Comparison of ENCODE assay signal across 9 mouse cellular contexts in the genomic region with DNA sequence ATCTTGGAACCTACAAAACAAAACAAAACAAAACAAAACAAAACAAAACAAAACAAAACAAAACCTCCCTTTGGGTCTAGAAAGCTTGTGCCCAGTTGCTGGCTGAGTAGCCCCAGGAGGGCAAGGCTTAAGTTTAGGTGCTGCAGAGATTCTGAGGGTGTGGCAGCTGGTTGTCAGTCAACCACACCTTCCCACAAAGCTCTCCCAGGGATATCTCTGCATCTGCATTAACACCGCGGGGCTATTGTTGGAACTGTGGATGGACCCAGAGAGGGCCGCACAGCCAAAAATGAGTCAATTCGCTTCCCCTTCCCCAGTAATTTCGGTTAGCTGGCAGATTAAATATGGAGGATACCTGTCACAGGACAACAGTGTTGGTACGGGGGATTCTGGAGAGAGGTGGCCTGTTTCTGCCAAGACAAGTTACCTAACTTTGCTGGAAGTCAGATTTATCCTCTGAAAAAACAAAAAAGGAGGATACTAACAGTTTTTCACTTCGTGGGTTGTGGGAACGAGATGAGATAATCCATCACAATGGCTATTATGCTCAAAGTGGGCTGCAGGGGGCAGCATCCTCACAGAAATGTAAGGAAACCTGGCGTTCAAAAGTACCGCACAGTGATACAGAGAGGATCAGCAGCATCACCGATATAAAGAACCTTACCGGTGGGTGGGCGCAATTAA.
A peak's percentile ranks its signal among the peaks of the same experiment; 100 is the strongest.
DNase-seq lines count a peak whose midpoint lies in the region; ATAC-seq lines count a peak whose summit lies in the region.
"Had no signal": no experiment of that assay in that cellular context is flagged by ENCODE, and none has a peak within 500 bp of the region (broad histone marks: within the 10 kb centered on the region; RNA-seq: fewer than 3 reads in every experiment).

No protein-coding gene starts in this region.

- H3K27me3 ChIP-seq in intestine, embryonic 15.5 days (replicated peaks) = no peaks in the 10 kb centered on the region
- H3K27me3 ChIP-seq in midbrain, embryonic 13.5 days = peaks cover 6% of the 10 kb centered on the region

- H3K9ac ChIP-seq in intestine, embryonic 15.5 days = no peak overlapping the region
- H3K9ac ChIP-seq in midbrain, embryonic 13.5 days (replicated peaks) = no peak overlapping the region

- no peaks in the 10 kb centered on the region for H3K4me1 ChIP-seq in intestine, embryonic 15.5 days (replicated peaks)
- H3K4me1 ChIP-seq in midbrain, embryonic 13.5 days (replicated peaks) = no peaks in the 10 kb centered on the region; the same call in 1 of the 2 replicates

- intact Hi-C loops in left cerebral cortex, postnatal 14 days (cut with DNase I) = loop anchor here (2.0 to 10.0 kb wide), 3 partner anchors 198 to 695 kb away; no protein-coding TSS in a partner anchor

- ATAC-seq in intestine, embryonic 15.5 days = peak; percentile 51; the same call in 1 of the 2 replicates
- ATAC-seq in midbrain, embryonic 13.5 days = peak; percentile 75

- H3K4me3 ChIP-seq in intestine, embryonic 15.5 days (replicated peaks) = no peak overlapping the region
- H3K4me3 ChIP-seq in midbrain, embryonic 13.5 days (replicated peaks) = no peak overlapping the region

- H3K36me3 ChIP-seq in intestine, embryonic 15.5 days = no peaks in the 10 kb centered on the region
- H3K36me3 ChIP-seq in midbrain, embryonic 13.5 days = no peaks in the 10 kb centered on the region
- H3K36me3 ChIP-seq: G1E had no signal

- WGBS in intestine, embryonic 15.5 days = 9% methylated on average over 13 of the region's 13 CpGs
- WGBS in midbrain, embryonic 13.5 days = 9% methylated on average over 13 of the region's 13 CpGs

- H3K4me2 ChIP-seq in intestine, embryonic 15.5 days (replicated peaks) = 0 out of 2 replicates have a peak overlapping the region, but pooled peaks have one; percentile 2
- H3K4me2 ChIP-seq in midbrain, embryonic 13.5 days (replicated peaks) = peak overlapping the region; percentile 28

- DNase-seq in ovary, postnatal 10 days (ENCODE audit: low spot score) = peak; percentile 45
- no peak for DNase-seq in ovary, adult 18-20 months (ENCODE audit: low spot score)
- DNase-seq in embryo, embryonic 11.5 days (ENCODE audit: low read depth, low spot score) = peak; percentile 72
- DNase-seq in gonadal fat pad, adult 2 months (ENCODE audit: low read depth) = peak; percentile 2
- DNase-seq in left cerebral cortex, postnatal 14 days (ENCODE audit: low spot score in 2 of 2) = peak; percentile 85 to 92
- peak; percentile 16 to 72 for DNase-seq in spleen, postnatal 10 days (ENCODE audit: low spot score in 2 of 2)

- no peaks in the 10 kb centered on the region for H3K9me3 ChIP-seq in intestine, embryonic 15.5 days
- H3K9me3 ChIP-seq in midbrain, embryonic 13.5 days = no peaks in the 10 kb centered on the region

- no peak overlapping the region for H3K27ac ChIP-seq in intestine, embryonic 15.5 days
- no peak overlapping the region for H3K27ac ChIP-seq in midbrain, embryonic 13.5 days
